Mouse (Mus musculus): ENCODE results near the gene Pcyt1a.

- TF ChIP-seq GATA1 (IDR thresholded peaks at IDR 0.05; ENCODE audit: borderline replicate concordance, low read length) (no peak), FLI1 (IDR thresholded peaks at IDR 0.05; ENCODE audit: low read length) (no peak)
Observed at GRCm38 (mm10) chr16:32386826-32387225, 43.9 kb upstream of the Pcyt1a start.
